Mouse (Mus musculus) midbrain, embryonic 16.5 days (tissue): ENCODE measurements around the gene Trim9. TPM values are rescaled to one million over a fixed set of nuclear protein-coding genes. Genes with fewer than 3 reads are reported as not detected.
A peak's percentile ranks its signal among the peaks of the same experiment; 100 is the strongest.

ENCODE experiments used
- ATAC-seq: fragments of 200-750 bp; cut with Nextera tagmentation; 2 replicates; pipeline ENCODE4 v1.8.0; 2017; ENCODE audit warnings: moderate TSS enrichment
- H3K27ac ChIP-seq: fragments of 300-500 bp; sonication (generic); 2 replicates; pipeline ENCODE4 v1.5.1; 2014; ENCODE audit warnings: mild to moderate bottlenecking, low read length, mixed read lengths
- H3K27me3 ChIP-seq: fragments of 300-500 bp; sonication (generic); 2 replicates; pipeline ENCODE4 v1.6.1; 2014; ENCODE audit warnings: low read depth, low read length, mixed read lengths; ENCODE audit not compliant: control insufficient read depth, insufficient read depth
- H3K36me3 ChIP-seq: fragments of 300-500 bp; sonication (generic); 2 replicates; pipeline ENCODE4 v1.6.1; 2014; ENCODE audit warnings: mild to moderate bottlenecking, low read length, moderate library complexity, mixed read lengths; ENCODE audit not compliant: control insufficient read depth, insufficient read depth
- H3K4me1 ChIP-seq: fragments of 300-500 bp; sonication (generic); 2 replicates; pipeline ENCODE4 v1.6.1; 2014; ENCODE audit warnings: mild to moderate bottlenecking, low read length, mixed read lengths; ENCODE audit not compliant: control insufficient read depth, insufficient read depth
- H3K4me2 ChIP-seq: fragments of 300-500 bp; sonication (generic); 2 replicates; pipeline ENCODE4 v1.6.1; 2014; ENCODE audit warnings: mild to moderate bottlenecking, low read length, mixed read lengths
- H3K4me3 ChIP-seq: fragments of 300-500 bp; sonication (generic); 2 replicates; pipeline ENCODE4 v1.5.1; 2014; ENCODE audit warnings: low read depth, mild to moderate bottlenecking, low read length, moderate library complexity, mixed read lengths
- H3K9ac ChIP-seq: fragments of 300-500 bp; sonication (generic); 2 replicates; pipeline ENCODE4 v1.6.1; 2014; ENCODE audit warnings: low read depth, low read length, mixed read lengths
- H3K9me3 ChIP-seq: fragments of 300-500 bp; sonication (generic); replicated peaks from 2 replicates; pipeline ENCODE4 v1.6.1; 2014; ENCODE audit warnings: mild to moderate bottlenecking, low read length, mixed read lengths; ENCODE audit not compliant: control insufficient read depth, poor library complexity, severe bottlenecking
- WGBS: fragments of 180-500 bp; shearing (Covaris S2); extraction: QIAGEN DNeasy Blood & Tissue Kit; methylation state at CpG from one replicate; pipeline ENCODE4 v1.1.7; 2014; 5-methylcytosine and 5-hydroxymethylcytosine counted together
- polyA plus RNA-seq: library from polyadenylated mRNA; unstranded; fragments of >200 nt; fragmentation: Nextera tagmentation; extraction: Ambion mirVana; gene quantifications from 2 replicates; pipeline ENCODE4 v1.2.1, GENCODE M21; 2015

The Trim9 gene
- polyA plus RNA-seq, 1 experiment from 2014 or later: 108 TPM

DNA sequence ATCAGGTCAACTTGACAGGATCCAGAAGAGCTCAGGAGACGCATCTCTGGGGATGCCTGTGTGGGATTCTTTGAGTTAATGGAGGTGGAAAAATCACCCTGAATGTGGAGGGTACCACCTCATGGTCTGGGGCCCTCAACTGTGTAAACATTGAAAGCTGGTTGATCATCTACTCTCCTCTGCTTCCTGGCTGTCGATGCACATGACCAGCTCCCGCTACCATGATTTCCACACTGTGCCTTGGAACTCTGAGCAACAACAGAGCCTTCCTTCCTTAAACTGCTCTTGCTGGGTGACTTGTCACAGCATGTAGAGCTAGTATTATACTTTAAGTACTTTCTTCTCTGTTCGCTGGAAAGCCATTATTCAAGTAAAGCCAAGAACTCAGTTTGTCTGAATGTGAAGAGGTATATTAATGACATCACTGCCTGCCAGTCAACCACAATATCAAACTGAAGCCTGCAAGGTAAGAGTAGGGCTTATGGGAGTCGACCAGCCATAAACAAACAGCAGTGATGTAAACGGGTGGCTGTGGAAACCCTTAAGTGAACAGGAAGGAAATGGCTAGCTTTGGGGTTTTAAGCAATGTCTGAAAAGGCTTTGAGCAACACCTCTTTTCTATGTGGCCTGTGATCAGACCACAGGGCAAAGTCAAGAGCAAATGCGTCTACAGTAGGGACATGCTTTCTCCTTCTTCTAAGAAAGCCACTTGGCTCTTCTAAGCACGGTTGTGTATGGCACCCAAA is 128.4 kb downstream of the Trim9 start:
- no peaks in the 10 kb centered on the region for H3K9me3 ChIP-seq
- no peak overlapping the region for H3K4me3 ChIP-seq
- no peak overlapping the region for H3K27ac ChIP-seq
- no peaks in the 10 kb centered on the region for H3K36me3 ChIP-seq
- H3K4me2 ChIP-seq: no peak overlapping the region
- H3K4me1 ChIP-seq: no peaks in the 10 kb centered on the region
- no peak overlapping the region for H3K9ac ChIP-seq
- 88% methylated on average over 8 of the region's 8 CpGs for WGBS
- ATAC-seq: no peak
- H3K27me3 ChIP-seq: no peaks in the 10 kb centered on the region

GRCm38 (mm10) chr12:70216229-70216800 is 131.1 kb downstream of the Trim9 start:
- WGBS: 28% methylated on average over 16 of the region's 16 CpGs
- no peak overlapping the region for H3K4me3 ChIP-seq
- H3K9ac ChIP-seq: no peak overlapping the region

GRCm38 (mm10) chr12:70214281-70214680 is 133.1 kb downstream of the Trim9 start:
- Histone ChIP-seq H3K4me3 (no peak overlapping the region), H3K9me3 (no peaks in the 10 kb centered on the region), H3K9ac (no peak overlapping the region), H3K36me3 (no peaks in the 10 kb centered on the region), H3K4me1 (no peaks in the 10 kb centered on the region), H3K27me3 (no peaks in the 10 kb centered on the region), H3K27ac (no peak overlapping the region), H3K4me2 (no peak overlapping the region)
- no peak for ATAC-seq
- 87% methylated on average over 8 of the region's 8 CpGs for WGBS

More at GRCm38 (mm10) chr12:70216229-70216800, 131.1 kb downstream of the Trim9 start:
- Histone ChIP-seq H3K27me3 (no peaks in the 10 kb centered on the region), H3K4me1 (no peaks in the 10 kb centered on the region), H3K4me2 (peak overlapping the region; percentile 2; the same call in 1 of the 2 replicates), H3K36me3 (no peaks in the 10 kb centered on the region), H3K27ac (0 out of 2 replicates have a peak overlapping the region, but pooled peaks have one; percentile 23), H3K9me3 (no peaks in the 10 kb centered on the region)
- ATAC-seq: peak; percentile 67; the same call in 1 of the 2 replicates

GRCm38 (mm10) chr12:70213601-70214000 is 133.8 kb downstream of the Trim9 start:
- no peak for ATAC-seq
- Histone ChIP-seq H3K9ac (no peak overlapping the region), H3K4me2 (no peak overlapping the region), H3K27ac (no peak overlapping the region), H3K27me3 (no peaks in the 10 kb centered on the region), H3K4me3 (no peak overlapping the region), H3K4me1 (no peaks in the 10 kb centered on the region), H3K9me3 (no peaks in the 10 kb centered on the region), H3K36me3 (no peaks in the 10 kb centered on the region)
- 90% methylated on average over 6 of the region's 6 CpGs for WGBS

GRCm38 (mm10) chr12:70212501-70212900 is 134.9 kb downstream of the Trim9 start:
- 78% methylated on average over 4 of the region's 4 CpGs for WGBS

GRCm38 (mm10) chr12:70208214-70208613 is 139.2 kb downstream of the Trim9 start:
- 64% methylated on average over 5 of the region's 5 CpGs for WGBS
- H3K27ac ChIP-seq: no peak overlapping the region
- H3K4me3 ChIP-seq: no peak overlapping the region
- no peaks in the 10 kb centered on the region for H3K27me3 ChIP-seq
- no peaks in the 10 kb centered on the region for H3K9me3 ChIP-seq
- no peak overlapping the region for H3K9ac ChIP-seq
- no peak for ATAC-seq
- no peak overlapping the region for H3K4me2 ChIP-seq
- H3K36me3 ChIP-seq: no peaks in the 10 kb centered on the region
- no peaks in the 10 kb centered on the region for H3K4me1 ChIP-seq

More at GRCm38 (mm10) chr12:70212501-70212900, 134.9 kb downstream of the Trim9 start:
- Histone ChIP-seq H3K4me1 (no peaks in the 10 kb centered on the region), H3K4me3 (no peak overlapping the region), H3K36me3 (no peaks in the 10 kb centered on the region), H3K27ac (no peak overlapping the region), H3K27me3 (no peaks in the 10 kb centered on the region), H3K9ac (no peak overlapping the region), H3K9me3 (no peaks in the 10 kb centered on the region), H3K4me2 (no peak overlapping the region)
- ATAC-seq: no peak

DNA sequence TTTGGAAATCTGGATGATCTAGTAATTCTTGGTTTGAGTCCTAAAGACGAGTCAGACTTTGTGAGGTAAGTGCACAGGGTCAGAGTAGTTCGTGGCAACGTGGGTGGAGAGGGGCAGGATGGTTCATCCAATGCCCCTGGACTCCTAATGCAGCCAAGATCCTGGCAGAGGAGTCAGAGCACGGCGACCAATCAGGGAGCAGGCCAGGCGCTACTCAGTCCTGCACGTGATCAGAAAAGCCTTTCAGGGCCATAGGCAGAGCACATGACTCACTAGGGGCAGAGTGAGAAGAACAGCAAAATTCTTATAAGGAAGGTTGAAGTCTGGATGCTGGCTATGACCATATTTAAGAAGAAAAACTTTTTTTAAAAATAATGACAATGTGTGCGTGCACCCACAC is 143.0 kb downstream of the Trim9 start:
- Histone ChIP-seq H3K4me3 (no peak overlapping the region), H3K4me2 (no peak overlapping the region), H3K27me3 (no peaks in the 10 kb centered on the region), H3K9ac (no peak overlapping the region), H3K27ac (no peak overlapping the region), H3K36me3 (no peaks in the 10 kb centered on the region), H3K4me1 (no peaks in the 10 kb centered on the region), H3K9me3 (no peaks in the 10 kb centered on the region)
- no peak for ATAC-seq
- WGBS: 86% methylated on average over 8 of the region's 8 CpGs

GRCm38 (mm10) chr12:70201926-70202529 is 145.4 kb downstream of the Trim9 start:
- Histone ChIP-seq H3K4me2 (no peak overlapping the region), H3K27me3 (no peaks in the 10 kb centered on the region), H3K9me3 (no peaks in the 10 kb centered on the region), H3K4me1 (no peaks in the 10 kb centered on the region), H3K36me3 (no peaks in the 10 kb centered on the region), H3K4me3 (no peak overlapping the region), H3K27ac (no peak overlapping the region), H3K9ac (no peak overlapping the region)
- WGBS: 73% methylated on average over 5 of the region's 5 CpGs
- ATAC-seq: no peak

DNA sequence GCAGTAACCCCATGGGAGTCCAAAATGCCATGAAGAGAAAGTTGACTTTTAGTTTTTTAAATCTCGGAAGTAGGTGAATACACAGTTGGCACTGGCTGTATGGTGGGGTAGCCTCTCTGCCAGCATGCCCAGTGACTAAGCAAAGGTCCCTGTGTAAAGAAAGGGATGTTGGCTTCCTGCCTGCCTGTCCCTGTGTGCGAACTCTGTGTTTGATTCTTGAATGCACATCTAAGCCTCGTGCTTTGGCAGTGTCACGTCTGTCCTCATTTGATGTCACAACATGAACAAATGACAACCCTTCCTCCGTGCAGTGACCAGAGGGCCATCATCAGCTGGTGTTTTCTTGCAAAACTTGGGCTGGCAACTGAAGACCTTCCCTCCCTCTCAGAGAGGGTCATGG is 151.1 kb downstream of the Trim9 start:
- Histone ChIP-seq H3K4me3 (no peak overlapping the region), H3K9me3 (no peaks in the 10 kb centered on the region), H3K4me1 (no peaks in the 10 kb centered on the region), H3K36me3 (no peaks in the 10 kb centered on the region), H3K4me2 (no peak overlapping the region), H3K27ac (no peak overlapping the region), H3K27me3 (no peaks in the 10 kb centered on the region), H3K9ac (no peak overlapping the region)
- 84% methylated on average over 5 of the region's 5 CpGs for WGBS
- no peak for ATAC-seq
